Mouse (Mus musculus) liver, adult 2 months (tissue): ENCODE data around the gene Mzt1. TPM values are rescaled to one million over a fixed set of nuclear protein-coding genes. Genes with fewer than 3 reads are reported as not detected.

Source experiments
- DNase-seq: peaks from one replicate; pipeline ENCODE4 v3.0.0-alpha.2; 2011; ENCODE audit warnings: low read depth, low spot score; ENCODE audit errors: extremely low read depth
- H3K27ac ChIP-seq: fragments of 200-500 bp; replicated peaks from 2 replicates; pipeline ENCODE4 v1.5.1; 2012; ENCODE audit warnings: low read depth, mild to moderate bottlenecking, control low read depth, inconsistent platforms, low read length; ENCODE audit not compliant: insufficient read depth
- H3K27me3 ChIP-seq: fragments of 200-500 bp; 2 replicates; pipeline ENCODE4 v1.6.1; 2012; ENCODE audit warnings: mild to moderate bottlenecking, moderate library complexity, low read length, inconsistent platforms; ENCODE audit not compliant: control insufficient read depth, insufficient read depth
- H3K36me3 ChIP-seq: fragments of 200-500 bp; 2 replicates; pipeline ENCODE4 v1.6.1; 2012; ENCODE audit warnings: low read length, inconsistent platforms; ENCODE audit not compliant: control insufficient read depth, insufficient read depth
- H3K4me1 ChIP-seq: fragments of 200-500 bp; 2 replicates; pipeline ENCODE4 v1.6.1; 2011; ENCODE audit warnings: low read length; ENCODE audit not compliant: control insufficient read depth, insufficient read depth
- H3K4me3 ChIP-seq: fragments of 200-500 bp; 2 replicates; pipeline ENCODE4 v1.5.1; 2011; ENCODE audit warnings: low read depth, mild to moderate bottlenecking, control low read depth, low read length, moderate library complexity; ENCODE audit not compliant: insufficient read depth
- H3K79me2 ChIP-seq: fragments of 200-500 bp; 2 replicates; pipeline ENCODE4 v1.6.1; 2012; ENCODE audit warnings: inconsistent platforms, mild to moderate bottlenecking, low read length, moderate library complexity; ENCODE audit not compliant: control insufficient read depth, insufficient read depth
- H3K9ac ChIP-seq: fragments of 200-500 bp; 2 replicates; pipeline ENCODE4 v1.6.1; 2012; ENCODE audit warnings: low read depth, mild to moderate bottlenecking, control low read depth, inconsistent platforms, low read length
- CTCF ChIP-seq: fragments of 200-500 bp; IDR thresholded peaks from 2 replicates; pipeline ENCODE4 v1.5.1; 2011; ENCODE audit warnings: low read depth, low read length, control low read depth
- POLR2A ChIP-seq: fragments of 200-500 bp; IDR thresholded peaks from 2 replicates; pipeline ENCODE4 v1.6.1; 2011; ENCODE audit warnings: low read length, control low read depth; ENCODE audit not compliant: insufficient read depth; ENCODE audit errors: extremely low read depth
- WGBS: fragments of 180-500 bp; shearing (Covaris S2); methylation state at CpG from one replicate; pipeline ENCODE4 v1.1.7; 2018; 5-methylcytosine and 5-hydroxymethylcytosine counted together
- polyA plus RNA-seq: library from polyadenylated mRNA; depleted of rRNA; stranded (reverse); fragments of >200 nt; gene quantifications from 2 replicates; pipeline ENCODE4 v1.2.3, GENCODE M21; 2012; rRNA removed
- total RNA-seq: library from RNA; depleted of rRNA; stranded (reverse); fragments of >200 nt; gene quantifications from 2 replicates; pipeline ENCODE4 v1.2.3, GENCODE M21; 2014; rRNA removed

Mzt1 gene
- total and polyA plus RNA-seq, 2 experiments: 4.9 to 15.7 TPM

DNA sequence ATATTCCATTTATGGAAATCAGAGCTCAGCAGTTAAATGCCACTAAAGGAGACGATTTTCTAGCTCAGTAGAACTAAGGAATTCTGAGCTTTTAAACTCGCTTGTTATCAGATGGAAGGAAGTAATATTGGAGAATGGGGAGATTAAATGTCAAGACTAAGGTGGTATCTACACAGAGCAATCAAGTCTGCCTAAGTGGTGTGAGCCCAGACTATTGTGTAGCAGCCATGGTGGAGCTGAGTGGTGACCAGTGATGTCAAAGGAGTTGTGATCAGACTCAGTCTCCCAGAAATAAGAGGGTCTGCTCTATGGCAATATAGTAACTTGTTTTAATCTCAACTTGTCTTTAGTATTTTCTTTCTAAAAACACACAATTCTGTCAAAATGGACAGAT, 35.0 kb downstream of the Mzt1 start:
- Histone ChIP-seq H3K4me3 (no peak overlapping the region), H3K79me2 (no peaks in the 10 kb centered on the region), H3K4me1 (no peaks in the 10 kb centered on the region), H3K36me3 (no peaks in the 10 kb centered on the region), H3K27ac (no peak overlapping the region), H3K9ac (no peak overlapping the region), H3K27me3 (no peaks in the 10 kb centered on the region)
- DNase-seq: no peak
- TF ChIP-seq POLR2A (no peak), CTCF (no peak)
- WGBS: 54% methylated on average over 2 of the region's 2 CpGs

DNA sequence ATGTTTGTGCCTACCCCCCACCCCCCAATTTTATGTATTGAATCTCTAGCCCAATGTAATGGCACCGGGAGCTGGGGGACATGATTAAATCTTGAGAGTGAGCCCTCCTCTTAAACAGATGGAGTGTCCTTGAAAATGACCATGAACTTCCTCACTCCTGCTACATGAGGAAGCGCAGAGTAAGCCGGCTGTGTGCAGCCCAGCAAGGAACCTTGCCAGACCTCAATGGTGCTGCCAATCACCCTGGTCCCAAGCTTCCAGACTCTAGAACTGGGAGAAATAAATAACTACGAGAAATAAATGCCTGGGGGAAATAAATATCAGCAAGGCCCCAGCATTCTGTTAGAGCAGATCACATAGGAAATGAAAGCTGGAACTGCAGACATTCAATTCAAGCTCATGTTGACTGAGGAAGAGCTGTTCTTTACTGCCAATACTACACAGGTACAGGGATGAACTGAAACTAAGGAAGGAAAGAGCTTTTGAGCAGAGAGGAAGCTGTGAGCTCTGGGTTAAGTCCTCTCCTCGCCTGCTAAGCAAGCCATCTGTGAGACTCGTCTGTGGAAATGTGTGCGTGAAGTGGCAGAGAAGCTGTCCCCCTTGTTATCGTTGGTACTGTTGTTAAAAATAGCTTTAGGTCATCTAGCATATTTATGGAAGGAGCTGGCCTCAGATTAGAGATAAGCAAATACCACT, 35.6 kb downstream of the Mzt1 start:
- DNase-seq: no peak
- H3K4me3 ChIP-seq: no peak overlapping the region
- H3K36me3 ChIP-seq: no peaks in the 10 kb centered on the region
- no peak overlapping the region for H3K27ac ChIP-seq
- TF ChIP-seq POLR2A: no peak
- TF ChIP-seq CTCF: no peak
- no peaks in the 10 kb centered on the region for H3K79me2 ChIP-seq
- H3K27me3 ChIP-seq: no peaks in the 10 kb centered on the region
- WGBS: 64% methylated on average over 8 of the region's 8 CpGs
- no peak overlapping the region for H3K9ac ChIP-seq
- H3K4me1 ChIP-seq: no peaks in the 10 kb centered on the region

DNA sequence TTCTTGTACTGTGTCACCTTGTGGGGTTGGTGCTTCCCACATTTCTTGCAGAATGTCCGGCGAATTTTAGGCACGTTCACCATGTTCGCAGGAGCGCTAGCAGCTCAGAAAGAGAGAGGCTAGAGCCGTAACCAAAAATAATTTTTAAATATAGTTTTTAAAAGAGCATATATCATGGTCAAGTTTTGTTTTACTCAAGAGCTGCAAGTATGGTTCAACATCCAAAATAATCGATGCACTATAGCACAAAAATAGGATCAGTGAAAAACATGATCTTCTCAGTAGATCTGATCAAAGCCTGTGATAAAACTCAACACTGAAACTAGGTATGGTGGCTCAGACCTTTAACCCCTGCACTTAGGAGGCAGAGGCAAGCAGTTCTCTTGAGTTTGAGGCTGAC, 51.7 kb downstream of the Mzt1 start, which contains the start of gene Rpl36a-ps1:
Rpl36a-ps1 (minus strand) TSS at position 101 of the 400 bp plus-strand sequence.
- H3K27me3 ChIP-seq: no peaks in the 10 kb centered on the region
- no peak for DNase-seq
- H3K9ac ChIP-seq: no peak within 1 kb of the TSS
- H3K79me2 ChIP-seq: no peaks in the 10 kb centered on the region
- H3K4me3 ChIP-seq: no peak within 1 kb of the TSS
- no peaks in the 10 kb centered on the region for H3K36me3 ChIP-seq
- no peaks in the 10 kb centered on the region for H3K4me1 ChIP-seq
- no peak for TF ChIP-seq CTCF
- TF ChIP-seq POLR2A: no peak
- 93% methylated on average over 7 of the region's 7 CpGs for WGBS
- no peak within 1 kb of the TSS for H3K27ac ChIP-seq

DNA sequence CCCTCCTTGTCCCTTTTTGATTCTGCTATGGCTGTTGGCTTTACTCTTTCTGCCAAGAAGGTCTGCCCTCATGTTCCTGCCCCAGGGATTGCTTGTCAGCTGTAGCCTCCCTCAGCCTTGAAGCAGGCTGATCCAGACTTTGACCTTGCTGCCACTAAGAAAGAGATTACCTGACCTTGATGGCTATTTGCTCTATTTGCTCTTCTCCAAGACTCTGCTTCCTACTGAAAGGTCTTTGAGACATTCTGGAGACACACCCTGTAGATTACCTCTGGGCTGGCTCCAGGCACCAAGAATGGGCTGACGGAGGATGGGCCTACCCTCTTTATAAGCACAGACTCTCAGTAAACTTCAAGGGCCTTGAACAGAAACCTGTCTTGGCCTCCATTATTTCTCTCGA, 53.5 kb downstream of the Mzt1 start:
- Histone ChIP-seq H3K4me1 (no peaks in the 10 kb centered on the region), H3K36me3 (no peaks in the 10 kb centered on the region), H3K79me2 (no peaks in the 10 kb centered on the region), H3K27ac (no peak overlapping the region), H3K4me3 (no peak overlapping the region), H3K9ac (no peak overlapping the region), H3K27me3 (no peaks in the 10 kb centered on the region)
- no peak for DNase-seq
- WGBS: 94% methylated on average over 2 of the region's 2 CpGs
- no peak for TF ChIP-seq POLR2A

DNA sequence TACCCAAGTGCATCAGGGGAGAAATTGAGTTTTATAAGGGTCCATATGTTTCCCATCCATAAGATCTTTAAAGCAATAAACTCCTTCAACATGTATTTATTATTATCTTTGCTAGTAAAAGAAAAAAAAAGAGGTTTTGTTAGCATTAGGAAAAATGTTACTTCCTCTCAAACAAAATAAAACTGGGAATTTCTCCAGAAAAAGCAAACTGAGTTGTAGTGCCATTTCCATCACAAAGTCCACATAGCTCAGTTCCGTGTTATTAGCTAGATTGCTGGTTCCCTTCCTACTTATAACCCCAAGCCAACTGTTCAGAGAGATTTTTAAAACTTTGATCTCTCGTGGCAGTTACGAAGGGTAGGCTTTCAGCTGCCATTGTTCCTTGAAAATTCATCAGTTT, 55.3 kb downstream of the Mzt1 start:
- H3K79me2 ChIP-seq: no peaks in the 10 kb centered on the region
- 57% methylated on average over 3 of the region's 3 CpGs for WGBS
- TF ChIP-seq CTCF: no peak
- H3K9ac ChIP-seq: no peak overlapping the region
- H3K27me3 ChIP-seq: no peaks in the 10 kb centered on the region
- H3K4me1 ChIP-seq: no peaks in the 10 kb centered on the region
- no peaks in the 10 kb centered on the region for H3K36me3 ChIP-seq
- no peak overlapping the region for H3K4me3 ChIP-seq
- H3K27ac ChIP-seq: no peak overlapping the region
- no peak for DNase-seq

DNA sequence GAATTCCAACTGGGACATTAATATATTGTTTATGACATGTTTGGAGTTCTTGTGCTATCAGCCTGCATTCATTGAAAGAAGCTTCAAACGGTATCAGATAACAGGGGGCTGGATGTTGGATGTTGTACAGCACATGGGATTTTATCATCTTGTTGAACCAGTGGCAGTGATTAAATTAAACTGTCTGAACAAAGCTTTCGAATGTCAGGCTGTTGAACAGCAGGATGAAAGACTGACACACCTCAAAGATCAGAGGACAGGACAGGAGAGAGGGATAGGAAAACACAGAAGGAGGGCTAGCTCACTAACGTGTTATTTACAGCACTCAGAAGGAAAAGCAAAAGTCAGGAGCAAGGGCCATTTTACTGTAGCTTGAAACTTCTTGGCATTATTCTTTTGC, 56.1 kb downstream of the Mzt1 start:
- Histone ChIP-seq H3K4me1 (no peaks in the 10 kb centered on the region), H3K27ac (no peak overlapping the region)
- 59% methylated on average over 3 of the region's 3 CpGs for WGBS

More for the DNA sequence above, 56.1 kb downstream of the Mzt1 start:
- Histone ChIP-seq H3K4me3 (no peak overlapping the region), H3K79me2 (no peaks in the 10 kb centered on the region), H3K36me3 (no peaks in the 10 kb centered on the region), H3K9ac (no peak overlapping the region), H3K27me3 (no peaks in the 10 kb centered on the region)
- TF ChIP-seq CTCF: no peak
- TF ChIP-seq POLR2A: no peak
- no peak for DNase-seq

Other genes starting within 250 kb of the Mzt1 start
- gene Rpl36a-ps1, start 51.8 kb downstream of the Mzt1 start, total RNA-seq: 0.60 and 1.1 TPM in 2 replicates
- gene Rpl36a-ps1, start 51.8 kb downstream of the Mzt1 start, polyA plus RNA-seq: not detected in 2 replicates
- 0.55 and 0.67 TPM in 2 replicates for gene Bora, start 88 bp upstream of the Mzt1 start, total RNA-seq
- gene Bora, start 88 bp upstream of the Mzt1 start, polyA plus RNA-seq: 0.25 and 0.28 TPM in 2 replicates
- gene Pibf1, start 53.3 kb upstream of the Mzt1 start, total RNA-seq: 6.4 and 8.3 TPM in 2 replicates
- 0.70 and 0.97 TPM in 2 replicates for gene Pibf1, start 53.3 kb upstream of the Mzt1 start, polyA plus RNA-seq
- gene Dis3, start 53.6 kb upstream of the Mzt1 start, total RNA-seq: 7.3 and 7.8 TPM in 2 replicates
- gene Dis3, start 53.6 kb upstream of the Mzt1 start, polyA plus RNA-seq: 2.0 and 2.5 TPM in 2 replicates